18 mouse cellular contexts compared by ENCODE assay signal in genomic region chr15:27014659-27014974, GRCm38 (mm10).
DNase-seq lines count a peak whose midpoint lies in the region; ATAC-seq lines count a peak whose summit lies in the region.
"Had no signal": no experiment of that assay in that cellular context is flagged by ENCODE, and none has a peak within 500 bp of the region (broad histone marks: within the 10 kb centered on the region; RNA-seq: fewer than 3 reads in every experiment).

No protein-coding gene starts in this region.

- H3K4me1 ChIP-seq in hindbrain, embryonic 12.5 days: peaks cover 10% of the 10 kb centered on the region
- no peaks in the 10 kb centered on the region for H3K4me1 ChIP-seq in hindbrain, embryonic 11.5 days (replicated peaks; ENCODE audit: control insufficient read depth, insufficient read depth, low read length)
- H3K4me1 ChIP-seq in midbrain, embryonic 13.5 days (replicated peaks): peaks cover 15% of the 10 kb centered on the region
- H3K4me1 ChIP-seq in midbrain, embryonic 14.5 days (ENCODE audit: control insufficient read depth, insufficient read depth, low read length): peaks cover 14% of the 10 kb centered on the region; the same call in 1 of the 2 replicates
- peaks cover 8% of the 10 kb centered on the region; the same call in 1 of the 2 replicates for H3K4me1 ChIP-seq in forebrain, embryonic 14.5 days (ENCODE audit: control insufficient read depth, insufficient read depth, low read length)
- H3K4me1 ChIP-seq: embryonic facial prominence, embryonic 15.5 days had no signal

- no peaks in the 10 kb centered on the region for H3K27me3 ChIP-seq in hindbrain, embryonic 12.5 days
- H3K27me3 ChIP-seq in hindbrain, embryonic 11.5 days (ENCODE audit: control insufficient read depth, insufficient read depth, low read length): no peaks in the 10 kb centered on the region
- no peaks in the 10 kb centered on the region for H3K27me3 ChIP-seq in midbrain, embryonic 13.5 days
- no peaks in the 10 kb centered on the region for H3K27me3 ChIP-seq in midbrain, embryonic 14.5 days (ENCODE audit: control insufficient read depth, insufficient read depth, low read length)
- no peaks in the 10 kb centered on the region for H3K27me3 ChIP-seq in forebrain, embryonic 14.5 days (replicated peaks; ENCODE audit: control insufficient read depth, insufficient read depth, low read length)
- H3K27me3 ChIP-seq: embryonic facial prominence, embryonic 15.5 days; heart, embryonic 13.5 days had no signal

- no peak for DNase-seq in hindbrain, embryonic 11.5 days (ENCODE audit: low spot score)
- DNase-seq in midbrain, embryonic 14.5 days: no peak
- DNase-seq in forebrain, embryonic 14.5 days (ENCODE audit: low spot score): no peak
- DNase-seq in layer of hippocampus, adult 9-10 months (ENCODE audit: low spot score): no peak
- DNase-seq: adrenal gland, adult 2 months; adrenal gland, postnatal 25 days; cerebellum, adult 2 months; cerebellum, postnatal 10 days; gastrocnemius, adult 2 months; gastrocnemius, postnatal 25 days; heart, postnatal 36 days; kidney, adult 11 months had no signal

- no peaks in the 10 kb centered on the region for H3K9me3 ChIP-seq in hindbrain, embryonic 12.5 days (replicated peaks)
- no peaks in the 10 kb centered on the region for H3K9me3 ChIP-seq in hindbrain, embryonic 11.5 days (ENCODE audit: control insufficient read depth, low read length)
- H3K9me3 ChIP-seq in midbrain, embryonic 13.5 days: peaks cover 3% of the 10 kb centered on the region; the same call in 1 of the 2 replicates
- H3K9me3 ChIP-seq in midbrain, embryonic 14.5 days (ENCODE audit: control insufficient read depth, low read length): no peaks in the 10 kb centered on the region
- H3K9me3 ChIP-seq in forebrain, embryonic 14.5 days (replicated peaks; ENCODE audit: control insufficient read depth, low read length): no peaks in the 10 kb centered on the region
- H3K9me3 ChIP-seq: embryonic facial prominence, embryonic 15.5 days; heart, embryonic 13.5 days had no signal

- no peaks in the 10 kb centered on the region for H3K36me3 ChIP-seq in hindbrain, embryonic 12.5 days
- H3K36me3 ChIP-seq in hindbrain, embryonic 11.5 days (ENCODE audit: control insufficient read depth, insufficient read depth, low read length): no peaks in the 10 kb centered on the region
- no peaks in the 10 kb centered on the region for H3K36me3 ChIP-seq in midbrain, embryonic 13.5 days
- H3K36me3 ChIP-seq in midbrain, embryonic 14.5 days (ENCODE audit: control insufficient read depth, insufficient read depth, low read length): no peaks in the 10 kb centered on the region
- H3K36me3 ChIP-seq in forebrain, embryonic 14.5 days (ENCODE audit: control insufficient read depth, insufficient read depth, low read length): no peaks in the 10 kb centered on the region
- H3K36me3 ChIP-seq: embryonic facial prominence, embryonic 15.5 days; heart, embryonic 13.5 days had no signal

- H3K4me3 ChIP-seq in hindbrain, embryonic 12.5 days: no peak overlapping the region
- H3K4me3 ChIP-seq in hindbrain, embryonic 11.5 days (ENCODE audit: low read depth, low read length): no peak overlapping the region
- H3K4me3 ChIP-seq in midbrain, embryonic 13.5 days (replicated peaks): no peak overlapping the region
- no peak overlapping the region for H3K4me3 ChIP-seq in midbrain, embryonic 14.5 days (replicated peaks; ENCODE audit: low read depth, low read length)
- no peak overlapping the region for H3K4me3 ChIP-seq in forebrain, embryonic 14.5 days (ENCODE audit: low read depth, low read length)
- H3K4me3 ChIP-seq: embryonic facial prominence, embryonic 15.5 days; erythroblast, embryonic 14.5 days; gastrocnemius, adult 2 months; heart, embryonic 13.5 days had no signal

- H3K4me2 ChIP-seq in hindbrain, embryonic 12.5 days (replicated peaks): no peak overlapping the region
- H3K4me2 ChIP-seq in hindbrain, embryonic 11.5 days (replicated peaks; ENCODE audit: low read depth, low read length): no peak overlapping the region
- H3K4me2 ChIP-seq in midbrain, embryonic 13.5 days (replicated peaks): no peak overlapping the region
- no peak overlapping the region for H3K4me2 ChIP-seq in midbrain, embryonic 14.5 days (ENCODE audit: low read length)
- H3K4me2 ChIP-seq in forebrain, embryonic 14.5 days (ENCODE audit: low read length): no peak overlapping the region
- H3K4me2 ChIP-seq: embryonic facial prominence, embryonic 15.5 days; heart, embryonic 13.5 days had no signal

- 0 out of 2 replicates have a peak overlapping the region, but pooled peaks have one; percentile 40 for H3K27ac ChIP-seq in hindbrain, embryonic 12.5 days
- no peak overlapping the region for H3K27ac ChIP-seq in hindbrain, embryonic 11.5 days (ENCODE audit: low read depth, low read length)
- H3K27ac ChIP-seq in midbrain, embryonic 13.5 days: 0 out of 2 replicates have a peak overlapping the region, but pooled peaks have one; percentile 5
- no peak overlapping the region for H3K27ac ChIP-seq in midbrain, embryonic 14.5 days (replicated peaks; ENCODE audit: low read depth, low read length)
- peak overlapping the region; percentile 29; the same call in 1 of the 2 replicates for H3K27ac ChIP-seq in forebrain, embryonic 14.5 days (ENCODE audit: low read depth, low read length)
- H3K27ac ChIP-seq: embryonic facial prominence, embryonic 15.5 days; gastrocnemius, adult 2 months; heart, embryonic 13.5 days; hindbrain, postnatal 0 days had no signal

- 14% methylated on average over 1 of the region's 1 CpGs for WGBS in hindbrain, embryonic 12.5 days
- WGBS in hindbrain, embryonic 11.5 days: 6% methylated on average over 1 of the region's 1 CpGs
- 13% methylated on average over 1 of the region's 1 CpGs for whole genome bisulfite sequencing in midbrain, embryonic 13.5 days
- 4% methylated on average over 1 of the region's 1 CpGs for WGBS in midbrain, embryonic 14.5 days
- WGBS in forebrain, embryonic 14.5 days: 0% methylated on average over 1 of the region's 1 CpGs

- ATAC-seq in hindbrain, embryonic 12.5 days (ENCODE audit: low FRiP score): peak; percentile 58; the same call in 1 of the 2 replicates
- ATAC-seq in hindbrain, embryonic 11.5 days (ENCODE audit: low FRiP score): no peak; the same call in 1 of the 2 replicates
- ATAC-seq in midbrain, embryonic 13.5 days: no peak
- no peak for ATAC-seq in midbrain, embryonic 14.5 days (ENCODE audit: low FRiP score, low TSS enrichment)
- ATAC-seq in forebrain, embryonic 14.5 days: peak; percentile 22; the same call in 1 of the 2 replicates
- ATAC-seq: hindbrain, postnatal 0 days had no signal

- no peak overlapping the region for H3K9ac ChIP-seq in hindbrain, embryonic 12.5 days
- no peak overlapping the region for H3K9ac ChIP-seq in hindbrain, embryonic 11.5 days (ENCODE audit: low read depth, low read length)
- no peak overlapping the region for H3K9ac ChIP-seq in midbrain, embryonic 13.5 days (replicated peaks)
- no peak overlapping the region for H3K9ac ChIP-seq in midbrain, embryonic 14.5 days (replicated peaks; ENCODE audit: low read length)
- H3K9ac ChIP-seq in forebrain, embryonic 14.5 days (ENCODE audit: low read length): no peak overlapping the region
- H3K9ac ChIP-seq: embryonic facial prominence, embryonic 15.5 days; heart, embryonic 13.5 days had no signal

Comparison
In these comparisons a context has a peak if more than half of its experiments do, and no peak if none do; other contexts are left out.
1. ATAC-seq: peak in hindbrain, embryonic 12.5 days (single experiment) and forebrain, embryonic 14.5 days (single experiment); none in hindbrain, embryonic 11.5 days (single experiment), midbrain, embryonic 13.5 days (single experiment) and midbrain, embryonic 14.5 days (single experiment).
2. H3K27ac ChIP-seq: peak in hindbrain, embryonic 12.5 days (single experiment), midbrain, embryonic 13.5 days (single experiment) and forebrain, embryonic 14.5 days (single experiment); none in hindbrain, embryonic 11.5 days (single experiment) and midbrain, embryonic 14.5 days (single experiment).